Mouse (Mus musculus): ENCODE data around the gene Baiap2l1. TPM values are rescaled to one million over a fixed set of nuclear protein-coding genes. Genes with fewer than 3 reads are reported as not detected.

Baiap2l1 gene
- total and polyA plus RNA-seq, 3 experiments: 0.11 TPM; not detected in 2

DNA sequence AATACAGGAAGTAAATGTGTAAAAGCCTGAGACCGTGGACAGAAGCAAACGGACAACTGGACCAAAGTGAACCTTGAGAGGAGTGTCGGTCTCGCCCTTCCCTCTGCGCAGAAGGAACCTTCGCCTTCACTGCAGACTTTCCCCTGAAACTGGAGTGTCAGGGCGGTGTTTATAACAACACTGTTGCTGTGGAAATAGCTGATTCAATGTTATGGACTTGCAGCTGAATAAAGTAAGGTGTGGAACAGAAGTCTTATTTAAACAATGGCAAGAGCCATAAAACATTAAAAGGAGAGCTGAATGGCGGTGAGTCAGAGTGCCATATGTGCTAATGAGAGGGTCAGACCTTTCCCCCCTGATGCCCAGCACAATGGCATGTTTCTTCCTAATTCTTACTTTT is 40.5 kb downstream of the Baiap2l1 start:
- H3K36me3 ChIP-seq (replicated peaks): no peaks in the 10 kb centered on the region
- H3K9me3 ChIP-seq (replicated peaks): no peaks in the 10 kb centered on the region
- H3K27me3 ChIP-seq (ENCODE audit: insufficient read depth, low read length): no peaks in the 10 kb centered on the region
- no peak for TF ChIP-seq POLR2AphosphoS5 (IDR thresholded peaks at IDR 0.05; ENCODE audit: insufficient replicate concordance, low read depth, low read length)
- no peak for TF ChIP-seq TAL1 (conservative IDR thresholded peaks at IDR 0.05; ENCODE audit: low read depth, low read length)
- TF ChIP-seq GATA1 (IDR thresholded peaks at IDR 0.05; ENCODE audit: borderline replicate concordance, low read length): no peak
- no peak for TF ChIP-seq GATA2 (IDR thresholded peaks at IDR 0.05; ENCODE audit: borderline replicate concordance, low read depth, low read length)
- no peak for TF ChIP-seq CTCF (IDR thresholded peaks at IDR 0.05; ENCODE audit: low read depth, low read length)
- no peak for DNase-seq (ENCODE audit: low spot score)
- no peaks in the 10 kb centered on the region for H3K4me1 ChIP-seq (ENCODE audit: insufficient read depth, low read depth, low read length)
- ATAC-seq (ENCODE audit: extremely low read depth, insufficient number of reproducible peaks, low FRiP score, poor library complexity, severe bottlenecking): no peak
- H3K4me3 ChIP-seq (ENCODE audit: low read depth, low read length): no peak overlapping the region

DNA sequence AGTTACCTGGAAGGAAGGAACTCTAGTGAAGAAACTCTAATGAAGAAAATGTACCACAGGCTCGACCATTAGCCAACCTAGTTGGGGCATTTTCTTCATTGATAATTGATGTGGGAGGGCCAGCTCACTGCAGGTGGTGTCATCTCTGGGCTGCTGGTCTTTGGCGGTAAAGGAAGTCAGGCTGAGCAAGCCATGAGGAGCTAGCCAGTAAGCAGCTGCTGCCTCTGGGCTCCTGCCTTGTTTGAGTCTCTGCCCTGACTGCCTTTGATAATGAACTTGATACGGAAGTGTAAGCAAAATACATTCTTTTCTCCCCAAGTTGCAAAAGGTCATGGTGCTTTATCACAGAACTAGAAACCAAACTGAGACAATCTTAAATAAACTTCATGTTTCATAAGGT is 41.5 kb downstream of the Baiap2l1 start:
- TF ChIP-seq GATA2 (IDR thresholded peaks at IDR 0.05; ENCODE audit: borderline replicate concordance, low read depth, low read length) (no peak), GATA1 (IDR thresholded peaks at IDR 0.05; ENCODE audit: borderline replicate concordance, low read length) (no peak), POLR2AphosphoS5 (IDR thresholded peaks at IDR 0.05; ENCODE audit: insufficient replicate concordance, low read depth, low read length) (no peak), TAL1 (conservative IDR thresholded peaks at IDR 0.05; ENCODE audit: low read depth, low read length) (no peak), CTCF (IDR thresholded peaks at IDR 0.05; ENCODE audit: low read depth, low read length) (no peak)
- ATAC-seq (ENCODE audit: extremely low read depth, insufficient number of reproducible peaks, low FRiP score, poor library complexity, severe bottlenecking) (no peak), DNase-seq (ENCODE audit: low spot score) (no peak)
- no peaks in the 10 kb centered on the region for H3K9me3 ChIP-seq (replicated peaks)
- H3K36me3 ChIP-seq (replicated peaks): no peaks in the 10 kb centered on the region
- no peaks in the 10 kb centered on the region for H3K4me1 ChIP-seq (ENCODE audit: insufficient read depth, low read depth, low read length)
- H3K4me3 ChIP-seq (ENCODE audit: low read depth, low read length): no peak overlapping the region
- no peaks in the 10 kb centered on the region for H3K27me3 ChIP-seq (ENCODE audit: insufficient read depth, low read length)

DNA sequence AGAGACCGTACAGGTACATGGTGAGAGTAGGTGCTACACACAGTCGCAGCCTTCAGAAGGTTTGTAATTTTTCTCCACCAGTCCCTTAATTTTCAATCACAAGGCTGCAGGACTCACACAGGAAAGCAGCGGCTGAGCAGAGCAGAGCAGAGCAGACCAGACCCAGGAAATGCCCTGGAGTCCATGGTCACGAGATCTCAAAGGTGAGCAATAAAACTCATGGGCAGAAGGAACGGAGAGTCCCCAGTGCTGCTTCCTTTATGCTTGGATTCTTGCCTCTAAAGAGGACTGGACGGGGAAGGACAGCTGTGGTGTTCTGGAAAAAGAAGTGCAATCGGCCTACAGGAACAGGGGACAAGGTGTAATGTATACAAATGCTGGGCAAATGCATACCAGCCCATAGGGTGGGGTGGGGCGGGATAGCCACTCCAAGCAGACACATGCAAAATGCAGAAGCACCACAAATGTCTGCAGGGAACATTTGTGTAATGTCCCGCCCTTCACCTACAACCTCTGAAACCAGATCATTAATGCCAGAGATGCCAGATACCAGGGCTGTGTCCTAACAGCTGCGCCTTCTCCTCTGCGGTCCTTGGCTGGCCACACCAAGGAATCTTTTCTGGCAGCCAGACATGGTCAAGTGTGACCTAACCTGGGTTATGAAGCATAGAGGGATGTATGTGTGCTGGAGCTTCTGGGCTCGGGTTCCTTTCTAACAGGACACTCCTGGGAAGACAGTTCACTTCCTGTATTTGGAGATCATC is 43.0 kb downstream of the Baiap2l1 start:
- DNase-seq (ENCODE audit: low spot score): no peak
- Histone ChIP-seq H3K9me3 (replicated peaks) (no peaks in the 10 kb centered on the region), H3K36me3 (replicated peaks) (no peaks in the 10 kb centered on the region), H3K4me3 (ENCODE audit: low read depth, low read length) (no peak overlapping the region), H3K27me3 (ENCODE audit: insufficient read depth, low read length) (no peaks in the 10 kb centered on the region), H3K4me1 (ENCODE audit: insufficient read depth, low read depth, low read length) (no peaks in the 10 kb centered on the region)
- no peak for TF ChIP-seq GATA1 (IDR thresholded peaks at IDR 0.05; ENCODE audit: borderline replicate concordance, low read length)
- ATAC-seq (ENCODE audit: extremely low read depth, insufficient number of reproducible peaks, low FRiP score, poor library complexity, severe bottlenecking): no peak

DNA sequence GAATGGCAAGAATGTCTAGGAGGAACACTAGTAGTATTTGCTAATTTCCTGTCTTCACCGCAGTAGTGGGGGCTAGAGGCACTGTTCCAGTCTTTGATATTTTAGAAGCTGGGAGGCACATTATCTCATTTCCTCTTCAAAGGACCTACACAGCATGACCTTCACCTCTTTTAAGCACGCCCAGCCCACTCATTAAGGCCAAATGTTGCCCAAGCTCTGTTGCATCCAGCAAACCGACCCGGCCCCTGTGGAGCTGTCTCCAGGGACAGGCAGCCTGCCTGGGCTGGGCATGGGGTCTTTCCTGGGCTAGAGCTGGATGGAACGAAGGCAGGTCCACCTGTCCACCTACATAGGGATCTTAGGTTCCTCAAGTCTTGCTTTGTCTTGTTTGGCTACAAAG is 44.6 kb downstream of the Baiap2l1 start:
- Histone ChIP-seq H3K9me3 (replicated peaks) (no peaks in the 10 kb centered on the region), H3K4me1 (ENCODE audit: insufficient read depth, low read depth, low read length) (no peaks in the 10 kb centered on the region), H3K36me3 (replicated peaks) (no peaks in the 10 kb centered on the region), H3K27me3 (ENCODE audit: insufficient read depth, low read length) (no peaks in the 10 kb centered on the region), H3K4me3 (ENCODE audit: low read depth, low read length) (no peak overlapping the region)
- ATAC-seq (ENCODE audit: extremely low read depth, insufficient number of reproducible peaks, low FRiP score, poor library complexity, severe bottlenecking): no peak
- DNase-seq (ENCODE audit: low spot score): no peak
- TF ChIP-seq POLR2AphosphoS5 (IDR thresholded peaks at IDR 0.05; ENCODE audit: insufficient replicate concordance, low read depth, low read length) (no peak), TAL1 (conservative IDR thresholded peaks at IDR 0.05; ENCODE audit: low read depth, low read length) (no peak), CTCF (IDR thresholded peaks at IDR 0.05; ENCODE audit: low read depth, low read length) (no peak), GATA2 (IDR thresholded peaks at IDR 0.05; ENCODE audit: borderline replicate concordance, low read depth, low read length) (no peak), GATA1 (IDR thresholded peaks at IDR 0.05; ENCODE audit: borderline replicate concordance, low read length) (no peak)

DNA sequence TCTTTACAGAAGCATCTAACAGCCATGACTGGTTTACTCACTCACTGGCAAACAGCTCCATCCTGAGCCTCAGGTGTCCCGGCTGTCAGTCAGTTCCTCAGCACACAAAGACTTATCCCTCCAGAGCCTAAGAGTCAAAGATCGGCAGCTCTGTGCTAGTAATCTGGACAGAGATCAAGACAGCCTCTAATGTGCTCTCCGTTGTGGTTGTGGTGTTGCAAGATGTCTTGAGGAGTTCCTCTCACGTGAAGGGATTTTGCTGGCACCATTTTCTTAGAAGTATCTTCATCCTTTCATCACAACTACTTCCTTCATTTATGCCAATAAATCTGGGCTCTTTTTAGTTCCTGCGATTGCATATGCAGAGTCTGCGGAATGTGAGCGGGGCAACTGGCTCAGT is 45.7 kb downstream of the Baiap2l1 start:
- no peaks in the 10 kb centered on the region for H3K9me3 ChIP-seq (replicated peaks)
- no peak for TF ChIP-seq GATA2 (IDR thresholded peaks at IDR 0.05; ENCODE audit: borderline replicate concordance, low read depth, low read length)
- no peak for TF ChIP-seq GATA1 (IDR thresholded peaks at IDR 0.05; ENCODE audit: borderline replicate concordance, low read length)
- no peak overlapping the region for H3K4me3 ChIP-seq (ENCODE audit: low read depth, low read length)
- H3K27me3 ChIP-seq (ENCODE audit: insufficient read depth, low read length): no peaks in the 10 kb centered on the region
- no peaks in the 10 kb centered on the region for H3K36me3 ChIP-seq (replicated peaks)
- ATAC-seq (ENCODE audit: extremely low read depth, insufficient number of reproducible peaks, low FRiP score, poor library complexity, severe bottlenecking) (no peak), DNase-seq (ENCODE audit: low spot score) (no peak)
- H3K4me1 ChIP-seq (ENCODE audit: insufficient read depth, low read depth, low read length): no peaks in the 10 kb centered on the region

DNA sequence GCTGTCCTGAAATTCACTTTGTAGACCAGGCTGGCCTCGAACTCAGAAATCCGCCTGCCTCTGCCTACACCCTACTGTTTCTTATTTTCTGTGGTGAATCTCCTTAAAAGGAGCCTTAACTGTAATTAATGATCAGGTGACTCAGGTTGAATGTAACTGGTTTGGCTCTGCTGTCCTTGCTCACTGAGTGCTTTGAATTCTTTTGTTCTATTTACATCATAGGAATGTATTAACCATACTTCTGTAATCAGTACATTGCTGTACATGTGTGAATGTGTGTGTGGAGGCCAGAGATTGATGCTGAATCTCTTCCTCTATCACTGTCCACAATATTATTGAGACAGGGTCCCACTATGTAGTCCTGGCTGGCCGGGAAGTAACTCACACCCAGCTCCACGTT is 49.0 kb downstream of the Baiap2l1 start:
- Histone ChIP-seq H3K9me3 (replicated peaks) (no peaks in the 10 kb centered on the region), H3K36me3 (replicated peaks) (no peaks in the 10 kb centered on the region), H3K4me1 (ENCODE audit: insufficient read depth, low read depth, low read length) (no peaks in the 10 kb centered on the region), H3K27me3 (ENCODE audit: insufficient read depth, low read length) (no peaks in the 10 kb centered on the region), H3K4me3 (ENCODE audit: low read depth, low read length) (no peak overlapping the region)
- ATAC-seq (ENCODE audit: extremely low read depth, insufficient number of reproducible peaks, low FRiP score, poor library complexity, severe bottlenecking) (no peak), DNase-seq (ENCODE audit: low spot score) (no peak)
- TF ChIP-seq GATA1 (IDR thresholded peaks at IDR 0.05; ENCODE audit: borderline replicate concordance, low read length): no peak
- no peak for TF ChIP-seq GATA2 (IDR thresholded peaks at IDR 0.05; ENCODE audit: borderline replicate concordance, low read depth, low read length)
- TF ChIP-seq CTCF (IDR thresholded peaks at IDR 0.05; ENCODE audit: low read depth, low read length): no peak
- no peak for TF ChIP-seq POLR2AphosphoS5 (IDR thresholded peaks at IDR 0.05; ENCODE audit: insufficient replicate concordance, low read depth, low read length)
- no peak for TF ChIP-seq TAL1 (conservative IDR thresholded peaks at IDR 0.05; ENCODE audit: low read depth, low read length)
